Mouse (Mus musculus): ENCODE measurements around the gene Umps. TPM values are rescaled to one million over a fixed set of nuclear protein-coding genes. Genes with fewer than 3 reads are reported as not detected.
A peak's percentile ranks its signal among the peaks of the same experiment; 100 is the strongest.

Gene Umps
- 10 to 100 TPM; 17.0 to 18.1 TPM for total RNA-seq (2021)

DNA sequence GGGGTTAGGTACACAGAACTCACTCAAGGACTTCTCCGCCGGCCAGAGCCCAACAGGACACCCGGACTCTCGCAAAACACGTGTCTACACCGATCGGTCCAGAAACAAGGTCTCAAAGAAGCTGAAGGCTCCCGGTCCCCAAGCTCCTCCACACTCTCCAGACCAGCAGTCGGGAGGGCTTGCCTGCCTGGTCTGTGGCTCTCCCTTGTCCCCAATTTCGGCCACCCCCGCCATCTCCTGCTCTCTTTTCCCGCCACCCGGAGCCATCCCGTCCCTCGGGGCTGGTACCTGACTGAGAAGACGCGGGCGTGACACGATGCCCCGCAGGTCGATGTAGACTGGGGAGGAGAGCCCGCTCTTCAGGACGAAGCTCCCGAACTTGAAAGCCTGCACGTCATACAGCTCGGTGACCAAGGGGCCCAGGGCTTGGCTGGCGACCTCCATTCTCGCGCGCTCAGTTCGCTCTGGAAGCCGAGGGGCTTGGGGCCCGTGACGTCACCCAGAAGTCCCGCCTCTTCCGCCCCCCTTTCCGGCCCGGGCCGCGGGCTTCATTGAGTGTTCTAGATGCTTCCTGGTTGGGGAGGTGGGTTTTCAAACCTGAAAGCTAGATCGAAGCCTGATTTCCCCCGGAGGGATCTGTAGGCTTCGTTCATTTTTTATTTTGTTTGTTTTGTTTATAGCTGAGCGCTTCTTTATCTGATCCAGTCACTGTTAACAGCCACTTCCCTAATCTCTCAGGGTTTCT lies at the start of gene Umps:
Gene Umps (minus strand): TSS at position 501 of the 745 bp plus-strand sequence.
- DNase-seq, result peak; percentile 87

DNA sequence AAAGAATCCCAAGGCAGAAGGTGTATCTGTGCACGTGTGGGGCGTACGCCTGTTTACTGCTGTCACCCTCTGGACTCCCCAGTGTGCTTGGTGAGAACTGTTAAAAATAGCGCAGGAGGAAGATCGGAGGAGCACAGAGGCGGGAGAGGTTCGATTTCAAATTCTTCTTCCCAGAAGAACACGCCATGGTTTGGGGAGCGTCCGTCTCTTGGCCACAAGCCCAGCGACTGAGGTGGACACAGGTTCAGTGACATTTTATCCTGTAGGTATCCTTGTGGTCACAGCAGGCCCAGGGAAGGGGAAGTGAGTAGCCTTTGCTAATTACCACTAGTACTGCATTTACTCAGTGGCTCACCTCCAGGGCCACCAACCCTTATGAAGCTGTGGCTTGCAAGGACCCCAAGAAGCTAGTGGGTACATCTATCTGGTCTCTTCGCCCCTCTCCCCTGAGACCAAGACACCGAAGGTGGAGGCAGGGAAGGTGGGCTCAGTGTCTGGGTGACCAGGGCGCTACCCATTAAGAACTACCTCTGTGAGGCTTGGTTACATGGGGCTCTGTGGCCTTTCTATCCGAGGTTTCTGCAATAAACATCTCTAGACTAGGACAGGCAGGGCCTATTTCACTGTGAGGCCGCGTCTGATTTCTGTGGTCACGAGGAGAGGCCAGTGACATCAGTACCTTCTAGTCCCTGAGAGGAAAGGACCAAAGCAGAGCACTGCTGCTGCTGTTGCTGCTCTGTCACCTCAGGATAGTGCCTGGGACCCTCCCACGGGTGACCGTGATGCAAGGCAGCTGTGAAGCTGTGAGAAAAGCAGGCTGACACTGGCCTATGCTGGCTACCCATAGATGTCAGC lies 45.4 kb upstream of the Umps start:
- no peak for DNase-seq

DNA sequence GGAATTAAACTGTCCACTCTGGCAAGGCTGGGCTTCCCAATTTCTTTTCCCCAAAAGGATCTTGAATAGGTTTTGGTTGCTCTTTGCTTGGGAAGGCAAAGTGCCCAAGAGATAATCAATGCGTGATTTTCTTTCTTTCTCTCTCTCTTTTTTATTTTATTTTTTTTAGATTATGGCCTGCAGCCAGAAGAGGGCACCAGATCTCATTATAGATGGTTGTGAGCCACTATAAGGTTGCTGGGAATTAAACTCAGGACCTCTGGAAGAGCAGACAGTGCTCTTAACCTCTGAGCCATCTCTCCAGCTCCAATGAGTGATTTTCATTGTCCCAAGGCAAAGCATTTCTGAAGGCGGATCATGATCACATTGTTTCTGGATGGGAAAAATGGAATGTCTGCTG lies 42.7 kb upstream of the Umps start:
- DNase-seq, result no peak

DNA sequence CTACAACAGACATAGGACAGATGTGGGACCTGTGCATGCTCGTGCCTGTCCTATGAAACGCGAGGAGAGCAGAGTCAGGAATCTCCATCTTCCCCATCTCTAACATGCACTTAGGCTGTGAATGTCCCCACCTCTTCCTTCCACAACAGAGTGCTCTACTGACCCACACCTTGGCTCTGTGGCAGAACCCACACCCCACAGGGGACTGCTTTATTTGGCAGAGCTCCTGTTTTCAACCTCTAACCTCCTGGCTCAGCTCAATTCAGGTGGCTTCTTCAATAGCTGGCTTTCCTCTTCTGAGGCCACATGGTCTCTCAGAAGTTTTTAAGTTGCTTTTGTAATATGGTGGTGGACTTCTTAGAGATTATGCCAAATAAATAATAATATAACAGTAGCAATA lies 39.1 kb upstream of the Umps start:
- no peak for DNase-seq

DNA sequence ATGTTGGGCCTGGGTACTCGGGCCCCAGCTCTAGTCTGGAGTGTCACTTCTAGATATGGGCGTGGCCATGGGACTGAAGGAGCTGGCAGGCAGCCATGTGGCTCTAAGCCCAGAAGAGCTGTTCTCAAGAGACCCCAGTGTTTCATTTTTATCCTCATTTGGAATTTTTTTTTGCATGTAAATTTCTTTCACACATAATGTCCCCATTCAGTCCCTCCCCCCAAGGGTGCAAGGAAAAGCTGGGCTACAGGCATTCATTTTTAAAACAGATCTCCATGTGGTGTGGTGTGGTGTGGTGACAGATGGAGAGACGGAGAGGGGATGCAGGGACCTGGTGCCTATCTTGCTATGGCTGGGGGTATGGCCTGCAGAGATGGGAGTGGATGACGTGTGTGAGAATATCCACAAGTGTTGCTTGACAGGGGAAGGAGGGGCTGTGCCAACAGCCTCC lies 37.3 kb upstream of the Umps start:
- peak; percentile 71 for DNase-seq

GRCm38 (mm10) chr16:34003566-34004127 lies 36.8 kb upstream of the Umps start:
- no peak for DNase-seq

DNA sequence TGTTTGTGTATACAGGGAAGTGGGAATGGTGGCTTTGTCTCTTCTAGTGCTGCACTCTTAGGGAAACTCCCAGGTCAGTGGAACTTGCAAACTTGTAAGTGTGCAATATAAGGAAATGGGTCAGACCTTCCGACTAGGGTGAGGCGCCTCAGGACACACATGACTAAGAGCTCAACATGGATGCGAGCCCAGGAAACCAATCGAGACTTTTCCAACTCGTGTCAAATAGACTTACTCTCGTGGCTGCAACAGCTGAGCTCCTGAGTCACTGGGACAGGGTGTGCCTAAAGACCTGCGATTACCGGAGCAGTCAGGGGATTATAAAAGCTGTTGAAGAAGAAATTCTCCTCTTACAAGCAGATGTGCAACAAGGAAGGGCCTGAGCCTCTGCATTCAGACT lies 33.9 kb upstream of the Umps start:
- DNase-seq, result no peak

DNA sequence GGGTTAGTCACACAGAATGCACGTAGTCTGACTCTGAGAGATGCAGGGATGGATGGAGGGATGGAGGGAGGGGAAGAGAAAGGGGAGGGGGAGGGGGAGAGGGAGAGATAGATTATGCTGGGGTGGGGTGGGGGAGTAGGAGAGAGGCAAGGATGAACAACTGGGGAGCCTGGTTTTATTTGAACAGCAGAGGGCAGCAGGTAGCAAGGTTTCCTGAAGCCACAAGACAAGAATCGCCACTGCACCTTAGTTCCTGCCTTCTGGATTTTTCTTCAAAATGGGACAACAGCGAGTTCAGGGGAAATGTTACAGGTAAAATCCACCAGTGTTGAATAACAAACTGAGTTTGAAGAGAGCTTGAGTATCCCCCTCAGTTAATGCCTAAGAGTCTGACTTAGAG lies 32.5 kb upstream of the Umps start:
- DNase-seq, result peak; percentile 76

DNA sequence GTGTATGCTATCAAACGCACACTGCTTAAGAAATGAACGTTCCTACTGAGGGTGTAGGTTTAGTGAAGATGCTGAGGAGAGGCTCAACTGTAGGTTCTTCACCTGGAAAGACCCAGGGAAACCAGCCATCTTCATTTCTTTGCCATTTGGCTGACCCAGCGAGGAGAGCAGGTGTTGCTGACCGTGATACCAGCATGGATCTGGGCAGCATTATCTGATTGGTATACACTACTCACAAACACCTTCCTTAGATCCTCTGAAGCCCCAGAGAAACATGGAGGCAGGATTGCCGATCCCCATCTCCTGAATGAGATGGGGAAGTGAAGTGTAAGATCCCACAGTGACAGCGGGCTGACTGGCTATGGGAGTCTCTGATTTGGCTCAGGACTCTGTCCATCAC lies 31.2 kb upstream of the Umps start:
- no peak for DNase-seq

DNA sequence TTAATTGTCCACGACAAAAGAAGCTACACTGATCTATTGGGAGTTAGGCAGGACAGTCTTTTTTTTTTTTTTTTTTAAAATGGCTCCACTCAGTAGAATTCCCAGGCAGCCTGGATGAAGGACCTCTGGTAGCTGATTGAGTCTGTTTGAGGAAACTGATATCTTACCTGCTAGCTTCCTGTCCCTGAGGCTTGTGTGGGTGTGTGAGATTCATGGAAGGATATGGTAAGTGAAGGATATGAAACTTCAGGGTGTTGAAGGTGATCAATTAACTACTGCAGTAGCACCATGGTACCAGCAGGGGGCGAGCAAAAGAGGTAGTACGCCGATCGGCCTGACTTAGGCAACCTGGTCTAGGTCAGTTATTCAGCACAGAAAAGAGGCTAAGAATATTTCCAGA lies 29.2 kb upstream of the Umps start:
- DNase-seq, result peak; percentile 69

DNA sequence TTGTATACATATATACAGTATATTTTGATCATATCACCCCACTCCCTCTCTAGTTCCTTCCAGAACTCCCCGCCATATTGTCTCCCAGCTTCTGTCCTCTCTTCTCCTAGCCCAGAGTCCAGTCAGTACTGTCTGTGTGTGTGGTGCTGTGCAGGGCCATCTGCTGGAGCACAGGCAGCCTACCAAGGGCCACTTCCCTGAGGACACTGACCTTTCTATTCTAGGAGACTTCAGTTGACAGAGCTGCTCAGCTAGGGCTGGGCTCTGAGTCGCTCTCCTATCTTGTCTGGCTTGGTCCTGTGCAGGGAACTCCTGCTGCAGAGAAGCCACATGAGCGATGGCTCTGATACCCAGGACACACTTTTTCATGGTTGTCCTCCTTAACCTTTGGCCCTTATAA lies 28.7 kb upstream of the Umps start:
- no peak for DNase-seq

- DNase-seq, result no peak
Measured at GRCm38 (mm10) chr16:33994321-33994720, 27.5 kb upstream of the Umps start.

DNA sequence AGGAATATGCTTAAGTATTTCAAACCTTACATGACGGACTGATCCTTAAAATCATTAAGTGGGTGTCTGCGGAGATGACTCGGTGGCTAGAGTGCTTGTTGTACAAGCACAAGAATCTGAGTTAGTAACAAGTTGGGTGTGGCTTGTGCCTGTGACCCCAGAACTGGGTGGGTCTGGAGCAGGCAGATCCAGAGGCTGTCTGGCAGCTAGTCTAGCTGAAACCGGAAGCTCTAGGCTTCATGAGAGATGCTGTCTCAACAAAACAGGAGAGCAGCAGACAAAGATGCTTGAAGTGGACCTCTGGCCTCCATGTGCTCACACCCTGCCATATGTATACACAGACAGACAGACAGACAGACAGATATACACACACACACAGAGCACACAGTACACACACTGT lies 23.9 kb upstream of the Umps start:
- DNase-seq, result no peak

GRCm38 (mm10) chr16:33989106-33989505 lies 22.3 kb upstream of the Umps start:
- no peak for DNase-seq

DNA sequence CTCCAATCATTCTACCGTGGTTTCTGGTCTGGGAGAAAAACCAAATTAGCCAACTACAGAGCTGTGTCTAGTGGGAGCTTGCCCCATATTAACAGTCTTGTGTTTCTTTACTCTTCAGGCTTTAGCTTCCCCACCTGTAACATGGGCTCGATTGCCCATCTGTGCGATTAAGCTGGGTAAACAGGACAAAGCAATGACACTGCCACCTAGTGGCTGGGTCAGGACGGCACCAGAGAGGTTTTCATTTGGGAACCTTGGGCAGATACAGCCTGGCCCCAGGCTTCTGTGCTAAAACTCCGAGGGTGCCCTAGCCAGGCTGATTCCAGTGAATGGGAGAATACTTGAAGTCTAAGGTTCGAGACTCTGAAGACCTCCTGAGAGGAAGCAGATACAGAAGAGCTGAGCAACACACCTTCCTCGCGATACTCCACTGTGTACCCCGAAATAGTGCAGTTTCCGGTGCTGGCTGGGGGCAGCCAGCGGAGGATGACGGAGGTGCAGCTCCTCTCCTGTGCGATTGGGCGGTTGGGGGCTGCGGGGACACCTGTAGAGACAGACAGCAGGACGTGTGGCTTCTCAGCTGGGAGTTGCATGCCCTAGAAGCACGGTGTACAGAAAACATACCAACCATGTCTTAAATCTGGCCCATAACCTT lies 21.6 kb upstream of the Umps start:
- DNase-seq, result peak; percentile 67

DNA sequence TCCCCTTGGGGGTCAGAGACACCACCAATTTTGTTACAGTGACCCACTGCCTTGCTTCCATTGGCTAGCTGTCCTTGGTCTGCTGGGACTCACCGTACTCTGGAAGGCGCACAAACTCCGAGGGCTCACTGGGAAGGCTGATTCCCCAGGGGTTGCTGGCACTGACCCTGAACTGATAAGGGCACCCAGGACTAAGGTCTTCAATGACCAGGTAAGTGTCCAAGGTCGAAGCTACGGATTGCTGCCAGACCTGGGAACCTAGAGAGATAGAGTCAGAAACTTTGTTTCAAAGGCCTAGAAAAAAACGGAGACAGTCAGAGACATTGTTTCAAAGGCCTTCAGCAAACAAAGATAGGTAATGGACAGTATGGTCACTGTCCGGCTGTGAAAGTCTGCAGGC lies 20.2 kb upstream of the Umps start:
- no peak for DNase-seq

DNA sequence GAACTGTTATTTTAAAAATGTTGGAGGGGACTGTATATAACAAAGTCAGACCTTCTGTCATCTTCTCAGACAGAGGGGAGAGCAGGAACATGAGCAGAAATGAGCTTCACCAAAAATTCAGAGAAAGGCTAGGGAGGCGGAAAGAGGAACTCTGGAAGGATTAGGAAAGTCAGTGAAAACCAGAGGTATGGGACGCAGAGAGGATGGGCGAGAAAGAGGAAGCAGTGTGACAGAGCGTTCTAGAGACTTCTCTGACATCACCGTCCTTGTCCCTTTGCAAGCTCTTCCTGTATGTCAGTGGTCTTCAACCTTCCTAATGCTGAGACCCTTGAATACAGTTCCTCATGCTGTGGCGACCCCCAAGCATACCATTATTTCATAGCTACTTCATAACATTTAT lies 18.5 kb upstream of the Umps start:
- DNase-seq, result no peak

DNA sequence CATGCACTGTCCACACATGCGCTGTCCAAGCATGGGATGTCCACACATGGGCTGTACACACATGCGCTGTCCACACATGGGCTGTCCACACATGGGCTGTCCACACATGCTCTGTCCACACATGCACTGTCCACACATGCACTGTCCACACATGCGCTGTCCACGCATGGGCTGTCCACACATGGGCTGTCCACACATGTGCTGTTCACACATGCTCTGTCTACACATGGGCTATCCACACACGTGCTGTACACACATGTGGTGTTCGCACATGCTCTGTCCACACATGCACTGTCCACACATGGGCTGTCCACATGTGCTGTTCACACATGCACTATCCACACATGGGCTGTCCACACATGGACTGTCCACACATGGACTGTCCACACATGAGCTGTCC lies 16.9 kb upstream of the Umps start:
- no peak for DNase-seq

DNA sequence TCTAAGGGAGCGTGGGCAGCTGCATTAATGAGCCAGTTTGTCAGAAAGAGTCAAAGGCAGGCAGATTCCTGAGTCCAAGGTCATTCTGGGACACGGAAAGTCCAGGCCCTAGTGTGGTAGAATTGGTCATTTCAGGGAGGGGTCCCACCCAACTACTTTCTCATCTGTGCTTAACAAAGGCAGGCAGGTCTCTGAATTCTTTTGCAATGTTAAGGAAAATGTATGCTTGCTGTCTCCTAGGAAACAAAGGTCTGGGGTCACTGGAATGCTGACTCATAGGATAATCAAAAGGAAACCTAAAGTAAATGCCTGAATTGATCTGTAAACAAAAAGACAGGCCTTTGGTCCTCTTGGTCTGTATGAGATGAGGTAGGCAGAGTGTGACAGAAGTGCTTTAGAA lies 13.0 kb upstream of the Umps start:
- no peak for DNase-seq

GRCm38 (mm10) chr16:33967283-33967640 lies 424 bp upstream of the Umps start:
- no peak for DNase-seq

GRCm38 (mm10) chr16:33965878-33966537 lies 830 bp downstream of the Umps start:
- no peak for DNase-seq

DNA sequence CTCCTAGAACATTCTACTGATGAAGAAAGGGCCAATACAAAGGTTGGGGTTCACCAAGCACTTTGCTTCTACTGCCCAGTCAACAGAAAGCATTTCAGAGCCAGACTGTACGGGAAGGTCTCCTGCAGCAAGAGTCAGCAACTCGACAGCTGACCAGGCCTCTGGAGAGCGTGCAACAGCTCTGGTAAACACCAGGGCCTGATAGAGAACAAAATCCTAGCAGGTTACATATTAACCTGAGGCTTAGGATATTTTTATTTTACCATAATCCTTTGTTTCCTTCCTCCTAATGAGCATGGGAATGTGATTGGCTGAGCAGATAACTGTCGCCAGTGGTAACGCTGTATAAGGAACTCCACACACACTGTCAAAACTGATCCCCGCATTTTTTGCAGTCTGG lies 3.3 kb downstream of the Umps start:
- no peak for DNase-seq

DNA sequence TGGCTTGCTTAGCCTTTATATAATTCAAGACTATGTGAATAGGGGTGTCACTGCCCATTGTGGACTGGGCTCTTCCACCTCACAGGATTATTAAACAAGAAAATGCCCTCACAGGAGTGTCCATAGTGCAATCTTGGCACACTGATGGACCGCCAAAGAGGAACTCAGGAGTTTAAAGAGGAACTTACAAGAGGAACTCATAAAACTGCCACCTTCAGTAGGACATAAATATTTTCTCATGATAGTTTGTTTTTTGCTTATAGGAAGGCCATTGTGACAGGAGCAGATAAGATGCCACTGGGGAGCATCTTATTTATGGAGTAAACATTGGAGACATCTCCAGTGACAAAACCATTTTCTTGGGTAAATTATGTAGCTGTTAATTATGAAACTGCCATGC lies 12.0 kb downstream of the Umps start:
- DNase-seq, result no peak

Measured in heart, postnatal 4 days (tissue).